Mouse (Mus musculus) MEL (cell line): Measurements from ENCODE around the gene Ccdc182. TPM values are rescaled to one million over a fixed set of nuclear protein-coding genes. Genes with fewer than 3 reads are reported as not detected.

Experiments used
- DNase-seq: peaks from one replicate; pipeline ENCODE4 v3.0.0; 2011; ENCODE audit warnings: low read depth, low spot score
- H3K27ac ChIP-seq: 2 replicates; pipeline ENCODE4 v1.5.1; 2012; ENCODE audit warnings: low read depth, mild to moderate bottlenecking, control low read depth, low read length, moderate library complexity; ENCODE audit not compliant: control insufficient read depth
- H3K27me3 ChIP-seq, 2 experiments: fragments of 150-350 bp in 1 of 2; sonication (generic) in 1 of 2; 2 replicates each; pipeline ENCODE4 v1.6.1; 2012; ENCODE audit warnings: low read length in 2 of 2, mild to moderate bottlenecking in 2 of 2, improper control_type of control experiment in 1 of 2, moderate library complexity in 1 of 2; ENCODE audit not compliant: insufficient read depth in 2 of 2, control insufficient read depth in 1 of 2
- H3K36me3 ChIP-seq, 2 experiments: 2 replicates each; pipeline ENCODE4 v1.6.1; 2012 to 2014; ENCODE audit warnings: low read length in 2 of 2, improper control_type of control experiment in 1 of 2, inconsistent platforms in 1 of 2, mild to moderate bottlenecking in 1 of 2; ENCODE audit not compliant: insufficient read depth in 2 of 2, control insufficient read depth in 1 of 2
- H3K4me1 ChIP-seq, 2 experiments: fragments of 150-350 bp in 1 of 2; sonication (generic) in 1 of 2; 2 replicates each; pipeline ENCODE4 v1.6.1; 2012; ENCODE audit warnings: low read length in 2 of 2, improper control_type of control experiment in 1 of 2, mild to moderate bottlenecking in 1 of 2; ENCODE audit not compliant: insufficient read depth in 2 of 2, control insufficient read depth in 1 of 2
- H3K4me3 ChIP-seq, 2 experiments: fragments of 150-350 bp in 1 of 2; sonication (generic) in 1 of 2; 2 replicates each; pipeline ENCODE4 v1.5.1; 2012; ENCODE audit warnings: low read depth in 2 of 2, low read length in 2 of 2, mild to moderate bottlenecking in 2 of 2, moderate library complexity in 2 of 2, control low read depth in 1 of 2, improper control_type of control experiment in 1 of 2; ENCODE audit not compliant: control insufficient read depth in 1 of 2, insufficient read depth in 1 of 2
- H3K79me2 ChIP-seq: 2 replicates; pipeline ENCODE4 v1.6.1; 2012; ENCODE audit warnings: mild to moderate bottlenecking, low read length, moderate library complexity; ENCODE audit not compliant: control insufficient read depth, poor library complexity, insufficient read depth
- H3K9ac ChIP-seq: 2 replicates; pipeline ENCODE4 v1.6.1; 2012; ENCODE audit warnings: low read depth, mild to moderate bottlenecking, control low read depth, low read length, moderate library complexity; ENCODE audit not compliant: control insufficient read depth, poor library complexity, severe bottlenecking
- H3K9me3 ChIP-seq: fragments of 150-350 bp; sonication (generic); replicated peaks from 2 replicates; pipeline ENCODE4 v1.6.1; 2012; ENCODE audit warnings: mild to moderate bottlenecking, low read length, improper control_type of control experiment, moderate library complexity; ENCODE audit not compliant: insufficient read depth
- BHLHE40 ChIP-seq: IDR thresholded peaks from 2 replicates; pipeline ENCODE4 v1.6.1; 2012; ENCODE audit warnings: low read depth, mild to moderate bottlenecking, inconsistent platforms, low read length, improper control_type of control experiment, borderline replicate concordance
- CHD2 ChIP-seq: IDR thresholded peaks from 2 replicates; pipeline ENCODE4 v1.6.1; 2011; ENCODE audit warnings: low read length, improper control_type of control experiment
- CTCF ChIP-seq, 3 experiments: IDR thresholded peaks in 2 of 3; conservative IDR thresholded peaks in 1 of 3; 2 replicates each; pipeline ENCODE4 v1.5.1; 2011 to 2012; ENCODE audit warnings: low read length in 3 of 3, low read depth in 2 of 3, mild to moderate bottlenecking in 2 of 3, improper control_type of control experiment in 1 of 3, inconsistent platforms in 1 of 3, mixed read lengths in 1 of 3, moderate library complexity in 1 of 3; ENCODE audit not compliant: control insufficient read depth in 1 of 3, insufficient read depth in 1 of 3, poor library complexity in 1 of 3, severe bottlenecking in 1 of 3
- MAX ChIP-seq: IDR thresholded peaks from 2 replicates; pipeline ENCODE4 v1.6.1; 2011; ENCODE audit warnings: low read length, improper control_type of control experiment
- MXI1 ChIP-seq: IDR thresholded peaks from 2 replicates; pipeline ENCODE4 v1.6.1; 2011; ENCODE audit warnings: mild to moderate bottlenecking, low read depth, low read length, improper control_type of control experiment
- MYC ChIP-seq: IDR thresholded peaks from 2 replicates; pipeline ENCODE4 v1.6.1; 2011; ENCODE audit warnings: low read depth, mild to moderate bottlenecking, low read length, improper control_type of control experiment, moderate library complexity
- NRF1 ChIP-seq: IDR thresholded peaks from 2 replicates; pipeline ENCODE4 v1.6.1; 2014; ENCODE audit warnings: low read depth, mild to moderate bottlenecking, inconsistent platforms, low read length, improper control_type of control experiment, moderate library complexity; ENCODE audit not compliant: poor library complexity, insufficient read depth, severe bottlenecking
- POLR2AphosphoS2 ChIP-seq: IDR thresholded peaks from 2 replicates; pipeline ENCODE4 v1.6.1; 2011; ENCODE audit warnings: low read length, improper control_type of control experiment
- POLR2AphosphoS5 ChIP-seq: IDR thresholded peaks from 2 replicates; pipeline ENCODE4 v1.6.1; 2012; ENCODE audit warnings: low read depth, borderline replicate concordance, mild to moderate bottlenecking, inconsistent platforms, low read length, moderate library complexity, mixed read lengths
- RAD21 ChIP-seq: IDR thresholded peaks from 2 replicates; pipeline ENCODE4 v1.6.1; 2011; ENCODE audit warnings: mild to moderate bottlenecking, low read depth, low read length, improper control_type of control experiment
- SMC3 ChIP-seq: IDR thresholded peaks from 2 replicates; pipeline ENCODE4 v1.6.1; 2011; ENCODE audit warnings: low read depth, low read length, improper control_type of control experiment
- TAL1 ChIP-seq: IDR thresholded peaks from 2 replicates; pipeline ENCODE4 v1.6.1; 2012; ENCODE audit warnings: mild to moderate bottlenecking, inconsistent platforms, low read length, moderate library complexity, mixed read lengths
- UBTF ChIP-seq: IDR thresholded peaks from 2 replicates; pipeline ENCODE4 v1.6.1; 2012; ENCODE audit warnings: low read depth, mild to moderate bottlenecking, inconsistent platforms, low read length, improper control_type of control experiment, moderate library complexity, borderline replicate concordance; ENCODE audit not compliant: insufficient read depth
- USF1 ChIP-seq: IDR thresholded peaks from 2 replicates; pipeline ENCODE4 v1.6.1; 2014; ENCODE audit warnings: low read depth, mild to moderate bottlenecking, inconsistent platforms, low read length, improper control_type of control experiment, moderate library complexity
- ZC3H11A ChIP-seq: IDR thresholded peaks from 2 replicates; pipeline ENCODE4 v1.6.1; 2012; ENCODE audit warnings: low read depth, mild to moderate bottlenecking, inconsistent platforms, low read length, improper control_type of control experiment
- polyA plus RNA-seq, 2 experiments: library from polyadenylated mRNA; stranded (reverse) in 1 of 2; unstranded in 1 of 2; fragments of >175 nt in 1 of 2; fragments of >200 nt in 1 of 2; gene quantifications; 2 replicates each; pipeline versions ENCODE4 v1.2.1 to v1.2.4; 2012; ENCODE audit warnings: low replicate concordance in 2 of 2, low read depth in 1 of 2; ENCODE audit not compliant: insufficient read length in 2 of 2, insufficient read depth in 1 of 2, missing spikeins in 1 of 2
- total RNA-seq: library from RNA; depleted of rRNA; stranded (reverse); fragments of 300-350 nt; gene quantifications from 2 replicates; pipeline ENCODE4 v1.2.3, GENCODE M21; 2012

Ccdc182 gene
- total and polyA plus RNA-seq, 3 experiments, result not detected

DNA sequence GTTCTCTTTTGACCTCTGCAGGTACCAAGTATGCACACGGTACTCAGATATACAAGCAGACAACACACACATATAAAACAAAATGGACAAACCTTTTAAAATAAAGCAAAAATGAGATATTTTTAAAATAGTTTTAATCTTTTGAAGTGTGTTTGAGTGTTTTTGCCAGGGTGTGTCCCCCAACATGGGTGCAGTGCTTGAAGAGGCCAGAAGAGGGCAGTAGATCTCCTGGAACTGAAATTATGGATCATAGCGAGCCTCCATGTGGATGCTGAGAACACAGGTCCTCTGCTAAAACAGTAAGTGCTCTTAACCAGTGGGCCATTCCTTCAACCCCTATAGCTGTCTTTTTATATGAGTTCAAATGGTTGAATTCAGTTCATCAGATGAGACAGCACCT, 11.3 kb upstream of the Ccdc182 start:
- H3K27ac ChIP-seq, result no peak overlapping the region
- TF ChIP-seq RAD21 (peak; percentile 44), CTCF (IDR thresholded peaks at IDR 0.05 in 2 of 3, conservative IDR thresholded peaks at IDR 0.05 in 1 of 3; ENCODE audit: control insufficient read depth in 1 of 3, insufficient read depth in 1 of 3, low read depth in 2 of 3, low read length in 3 of 3, poor library complexity in 1 of 3, severe bottlenecking in 1 of 3) (peak in 2 of 3 experiments; percentile 12 to 39; a peak in 2 of 6 replicates), ZC3H11A (peak; percentile 13; the same call in 1 of the 2 replicates), SMC3 (no peak; the same call in 1 of the 2 replicates)
- TF ChIP-seq, all 39 proteins: peak for 3
- peaks cover 0 to 2% of the 10 kb centered on the region in 2 experiments; a peak in 2 of 4 replicates for H3K27me3 ChIP-seq
- H3K9me3 ChIP-seq, result no peaks in the 10 kb centered on the region
- H3K36me3 ChIP-seq, result peaks cover 0 to 5% of the 10 kb centered on the region in 2 experiments; a peak in 1 of 4 replicates
- H3K4me3 ChIP-seq, result no peak overlapping the region
- H3K4me1 ChIP-seq, result peaks cover 0 to 11% of the 10 kb centered on the region in 2 experiments; a peak in 1 of 4 replicates
- DNase-seq, result no peak
- H3K79me2 ChIP-seq, result no peaks in the 10 kb centered on the region
- no peak overlapping the region for H3K9ac ChIP-seq

- Histone ChIP-seq H3K4me3 (no peak overlapping the region), H3K27ac (no peak overlapping the region), H3K36me3 (no peaks in the 10 kb centered on the region), H3K27me3 (peaks cover 2 to 6% of the 10 kb centered on the region in 2 experiments; a peak in 3 of 4 replicates), H3K79me2 (no peaks in the 10 kb centered on the region), H3K9me3 (no peaks in the 10 kb centered on the region), H3K4me1 (no peaks in the 10 kb centered on the region), H3K9ac (no peak overlapping the region)
- no peak for DNase-seq
- TF ChIP-seq CHD2 (no peak), MXI1 (no peak), TAL1 (no peak), POLR2AphosphoS2 (no peak)
Measured at GRCm38 (mm10) chr11:88286019-88286418, 7.8 kb upstream of the Ccdc182 start.

DNA sequence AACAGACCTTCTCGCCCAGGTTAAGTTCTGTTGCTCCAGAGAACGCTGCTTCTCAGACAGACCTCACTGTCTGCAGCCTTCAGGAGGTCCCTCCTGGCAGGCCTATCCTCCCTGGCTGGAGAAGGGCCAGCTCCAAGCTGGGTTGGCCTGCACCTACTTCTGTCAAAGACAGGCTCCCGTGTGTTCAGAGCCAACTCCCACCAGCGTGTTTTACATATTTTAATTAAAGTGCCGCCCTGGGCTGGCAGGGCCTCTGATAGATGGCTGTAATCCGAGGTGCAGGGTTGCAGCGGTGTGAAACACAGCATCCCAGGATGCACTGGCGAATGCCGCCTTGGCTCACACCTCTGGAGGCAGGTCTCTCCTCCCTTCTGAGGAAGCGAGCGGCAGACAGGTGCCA, 5.5 kb upstream of the Ccdc182 start:
- Histone ChIP-seq H3K4me1 (no peaks in the 10 kb centered on the region), H3K27ac (no peak overlapping the region), H3K4me3 (no peak overlapping the region), H3K79me2 (no peaks in the 10 kb centered on the region), H3K9ac (no peak overlapping the region), H3K9me3 (no peaks in the 10 kb centered on the region), H3K27me3 (peaks cover 2 to 6% of the 10 kb centered on the region in 2 experiments; a peak in 3 of 4 replicates)
- TF ChIP-seq MYC (no peak), BHLHE40 (no peak), NRF1 (no peak), ZC3H11A (no peak), UBTF (no peak), POLR2AphosphoS5 (no peak), MAX (no peak), USF1 (no peak)
- TF ChIP-seq, all 39 proteins: peak for 0
- no peaks in the 10 kb centered on the region for H3K36me3 ChIP-seq
- DNase-seq, result no peak
